Comparison of ENCODE assay signal across 19 mouse cellular contexts in the genomic region with DNA sequence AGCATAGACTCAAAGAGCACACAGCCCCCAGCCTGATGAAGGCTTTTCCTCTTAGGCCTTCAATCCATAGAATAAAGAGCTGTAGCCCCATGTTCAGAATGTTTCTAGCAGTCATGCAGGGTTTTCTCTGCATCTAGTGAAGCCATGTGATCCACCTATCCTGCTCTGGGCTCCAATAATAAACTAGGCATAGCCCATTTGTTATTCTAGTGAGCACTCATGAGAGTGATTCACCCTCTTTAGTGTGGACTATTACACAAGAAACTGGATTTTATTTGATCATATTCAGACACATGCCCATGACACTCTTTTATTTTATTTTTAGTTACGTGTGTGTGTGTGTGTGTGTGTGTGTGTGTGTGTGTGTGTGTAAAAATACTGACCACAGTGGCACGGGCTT.
DNase-seq lines count a peak whose midpoint lies in the region; ATAC-seq and TF ChIP-seq lines count a peak whose summit lies in the region.
"Had no signal": no experiment of that assay in that cellular context is flagged by ENCODE, and none has a peak within 500 bp of the region (broad histone marks: within the 10 kb centered on the region; RNA-seq: fewer than 3 reads in every experiment).

No protein-coding gene starts in this region.

- H3K4me1 ChIP-seq in hindbrain, embryonic 14.5 days (replicated peaks; ENCODE audit: control insufficient read depth, insufficient read depth, low read length) = peaks cover 12% of the 10 kb centered on the region
- H3K4me1 ChIP-seq in hindbrain, postnatal 0 days (ENCODE audit: insufficient read depth, low read length) = no peaks in the 10 kb centered on the region
- H3K4me1 ChIP-seq in midbrain, embryonic 15.5 days = peaks cover 34% of the 10 kb centered on the region
- peaks cover 7% of the 10 kb centered on the region; the same call in 1 of the 2 replicates for H3K4me1 ChIP-seq in midbrain, embryonic 14.5 days (ENCODE audit: control insufficient read depth, insufficient read depth, low read length)
- H3K4me1 ChIP-seq in neural tube, embryonic 14.5 days (ENCODE audit: control insufficient read depth, insufficient read depth, low read length) = peaks cover 4% of the 10 kb centered on the region; the same call in 1 of the 2 replicates
- H3K4me1 ChIP-seq: embryonic facial prominence, embryonic 15.5 days; heart, embryonic 15.5 days had no signal

- 84% methylated on average over 2 of the region's 2 CpGs for WGBS in hindbrain, embryonic 14.5 days
- WGBS in hindbrain, postnatal 0 days = 76% methylated on average over 2 of the region's 2 CpGs
- WGBS in midbrain, embryonic 15.5 days = 59% methylated on average over 2 of the region's 2 CpGs
- WGBS in midbrain, embryonic 14.5 days = 77% methylated on average over 2 of the region's 2 CpGs
- 50% methylated on average over 2 of the region's 2 CpGs for WGBS in neural tube, embryonic 14.5 days

- no peak for DNase-seq in hindbrain, embryonic 14.5 days (ENCODE audit: low spot score)
- no peak for DNase-seq in hindbrain, postnatal 0 days (ENCODE audit: low spot score)
- DNase-seq in midbrain, embryonic 14.5 days = no peak
- DNase-seq in NIH3T3 (ENCODE audit: low read depth) = peak; percentile 82
- DNase-seq in right cerebral cortex, postnatal 10 days (ENCODE audit: low spot score in 2 of 2) = no peak
- DNase-seq: adrenal gland, adult 8-10 months; adrenal gland, postnatal 36 days; cerebellum, postnatal 14 days; embryo, embryonic 11 days; heart, adult 2 months; heart, postnatal 14 days had no signal

- H3K36me3 ChIP-seq in hindbrain, embryonic 14.5 days (replicated peaks; ENCODE audit: control insufficient read depth, insufficient read depth) = no peaks in the 10 kb centered on the region
- H3K36me3 ChIP-seq in hindbrain, postnatal 0 days (ENCODE audit: insufficient read depth, low read length) = no peaks in the 10 kb centered on the region
- no peaks in the 10 kb centered on the region for H3K36me3 ChIP-seq in midbrain, embryonic 15.5 days (replicated peaks)
- H3K36me3 ChIP-seq in midbrain, embryonic 14.5 days (ENCODE audit: control insufficient read depth, insufficient read depth, low read length) = no peaks in the 10 kb centered on the region
- no peaks in the 10 kb centered on the region for H3K36me3 ChIP-seq in neural tube, embryonic 14.5 days (ENCODE audit: control insufficient read depth, insufficient read depth, low read length)
- H3K36me3 ChIP-seq: embryonic facial prominence, embryonic 15.5 days; forebrain, embryonic 10.5 days; heart, embryonic 15.5 days had no signal

- no peak for TF ChIP-seq CTCF in hindbrain, postnatal 0 days (IDR thresholded peaks at IDR 0.05; ENCODE audit: low read depth)

- H3K9ac ChIP-seq in hindbrain, embryonic 14.5 days = no peak overlapping the region
- no peak overlapping the region for H3K9ac ChIP-seq in hindbrain, postnatal 0 days (replicated peaks; ENCODE audit: low read length)
- no peak overlapping the region for H3K9ac ChIP-seq in midbrain, embryonic 15.5 days
- H3K9ac ChIP-seq in midbrain, embryonic 14.5 days (replicated peaks; ENCODE audit: low read length) = no peak overlapping the region
- H3K9ac ChIP-seq in neural tube, embryonic 14.5 days (replicated peaks; ENCODE audit: low read depth, low read length) = no peak overlapping the region
- H3K9ac ChIP-seq: embryonic facial prominence, embryonic 15.5 days; heart, embryonic 15.5 days had no signal

- H3K27ac ChIP-seq in hindbrain, embryonic 14.5 days = peak overlapping the region; percentile 95
- H3K27ac ChIP-seq in hindbrain, postnatal 0 days = no peak overlapping the region
- peak overlapping the region; percentile 46; the same call in 1 of the 2 replicates for H3K27ac ChIP-seq in midbrain, embryonic 15.5 days
- H3K27ac ChIP-seq in midbrain, embryonic 14.5 days (replicated peaks; ENCODE audit: low read depth, low read length) = no peak overlapping the region
- peak overlapping the region; percentile 94 for H3K27ac ChIP-seq in neural tube, embryonic 14.5 days (ENCODE audit: low read depth, low read length)
- H3K27ac ChIP-seq: embryonic facial prominence, embryonic 15.5 days; forebrain, embryonic 10.5 days; heart, adult 2 months; heart, embryonic 15.5 days had no signal

- H3K27me3 ChIP-seq in hindbrain, embryonic 14.5 days (ENCODE audit: control insufficient read depth, insufficient read depth, low read length) = no peaks in the 10 kb centered on the region
- H3K27me3 ChIP-seq in hindbrain, postnatal 0 days (ENCODE audit: insufficient read depth, low read length) = no peaks in the 10 kb centered on the region
- H3K27me3 ChIP-seq in midbrain, embryonic 15.5 days (replicated peaks) = no peaks in the 10 kb centered on the region
- no peaks in the 10 kb centered on the region for H3K27me3 ChIP-seq in midbrain, embryonic 14.5 days (ENCODE audit: control insufficient read depth, insufficient read depth, low read length)
- H3K27me3 ChIP-seq in neural tube, embryonic 14.5 days (ENCODE audit: control insufficient read depth, insufficient read depth, low read length) = no peaks in the 10 kb centered on the region
- H3K27me3 ChIP-seq: embryonic facial prominence, embryonic 15.5 days had no signal

- H3K4me2 ChIP-seq in hindbrain, embryonic 14.5 days (replicated peaks) = no peak overlapping the region
- H3K4me2 ChIP-seq in hindbrain, postnatal 0 days (ENCODE audit: low read depth, low read length) = no peak overlapping the region
- no peak overlapping the region for H3K4me2 ChIP-seq in midbrain, embryonic 15.5 days
- no peak overlapping the region for H3K4me2 ChIP-seq in midbrain, embryonic 14.5 days (ENCODE audit: low read length)
- H3K4me2 ChIP-seq in neural tube, embryonic 14.5 days (ENCODE audit: low read depth, low read length) = no peak overlapping the region
- H3K4me2 ChIP-seq: embryonic facial prominence, embryonic 15.5 days; heart, embryonic 11.5 days; heart, embryonic 15.5 days had no signal

- H3K4me3 ChIP-seq in hindbrain, embryonic 14.5 days (replicated peaks; ENCODE audit: low read length) = no peak overlapping the region
- H3K4me3 ChIP-seq in hindbrain, postnatal 0 days (ENCODE audit: low read length) = no peak overlapping the region
- H3K4me3 ChIP-seq in midbrain, embryonic 15.5 days = no peak overlapping the region
- H3K4me3 ChIP-seq in midbrain, embryonic 14.5 days (replicated peaks; ENCODE audit: low read depth, low read length) = no peak overlapping the region
- H3K4me3 ChIP-seq in neural tube, embryonic 14.5 days (ENCODE audit: low read depth, low read length) = no peak overlapping the region
- H3K4me3 ChIP-seq: embryonic facial prominence, embryonic 15.5 days; erythroblast, embryonic 14.5 days; forebrain, embryonic 10.5 days; heart, adult 2 months; heart, embryonic 15.5 days had no signal

- no peak for ATAC-seq in hindbrain, embryonic 14.5 days (ENCODE audit: low FRiP score)
- ATAC-seq in hindbrain, postnatal 0 days = no peak
- no peak for ATAC-seq in midbrain, embryonic 15.5 days (replicated peaks)
- no peak for ATAC-seq in midbrain, embryonic 14.5 days (ENCODE audit: low FRiP score, low TSS enrichment)
- ATAC-seq in neural tube, embryonic 14.5 days (ENCODE audit: low read depth) = no peak
- ATAC-seq: forebrain, embryonic 14.5 days had no signal

- H3K9me3 ChIP-seq in hindbrain, embryonic 14.5 days (ENCODE audit: control insufficient read depth, low read length) = no peaks in the 10 kb centered on the region
- H3K9me3 ChIP-seq in hindbrain, postnatal 0 days (ENCODE audit: low read length) = no peaks in the 10 kb centered on the region
- H3K9me3 ChIP-seq in midbrain, embryonic 15.5 days = no peaks in the 10 kb centered on the region
- no peaks in the 10 kb centered on the region for H3K9me3 ChIP-seq in midbrain, embryonic 14.5 days (ENCODE audit: control insufficient read depth, low read length)
- H3K9me3 ChIP-seq in neural tube, embryonic 14.5 days (ENCODE audit: control insufficient read depth, low read length) = no peaks in the 10 kb centered on the region
- H3K9me3 ChIP-seq: embryonic facial prominence, embryonic 15.5 days; forebrain, embryonic 10.5 days; heart, embryonic 15.5 days had no signal

Comparison
In these comparisons a context has a peak if more than half of its experiments do, and no peak if none do; other contexts are left out.
1. H3K27ac ChIP-seq: peak in hindbrain, embryonic 14.5 days (single experiment), midbrain, embryonic 15.5 days (single experiment) and neural tube, embryonic 14.5 days (single experiment); none in hindbrain, postnatal 0 days (single experiment) and midbrain, embryonic 14.5 days (single experiment).